Mouse (Mus musculus): ENCODE measurements at regions not wholly inside any gene's neighbourhood (a gene's known extent, or its start where the extent isn't known, plus 50 kb on each side); places are given as distances from the start of the nearest gene placed in this dataset.

DNA sequence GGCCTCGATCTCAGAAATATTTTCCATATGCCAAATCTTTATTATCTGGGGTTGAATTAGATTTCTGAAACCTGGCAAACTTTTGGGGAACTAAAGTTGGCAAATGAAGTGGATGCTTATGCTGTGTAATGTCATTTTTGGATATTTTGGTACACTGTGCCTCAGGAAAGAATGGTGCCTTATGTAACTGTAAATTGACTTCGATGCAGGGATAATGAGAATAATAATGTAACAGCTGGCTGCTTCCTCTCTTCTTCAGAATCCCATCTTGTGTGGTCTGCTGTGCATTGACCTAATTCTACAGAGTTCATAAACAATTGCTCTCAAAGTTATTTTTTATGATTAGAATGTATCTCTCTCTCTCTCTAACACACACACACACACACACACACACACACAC lies 545.6 kb downstream of the Tfap2b start:
- DNase-seq (ENCODE audit: low read depth): no peak
- no peak for TF ChIP-seq POLR2A (IDR thresholded peaks at IDR 0.05; ENCODE audit: borderline replicate concordance, extremely low read depth, insufficient read depth, insufficient read length, poor library complexity, severe bottlenecking)
- no peak for TF ChIP-seq CTCF (IDR thresholded peaks at IDR 0.05; ENCODE audit: borderline replicate concordance, extremely low read depth, insufficient read depth, insufficient read length)

DNA sequence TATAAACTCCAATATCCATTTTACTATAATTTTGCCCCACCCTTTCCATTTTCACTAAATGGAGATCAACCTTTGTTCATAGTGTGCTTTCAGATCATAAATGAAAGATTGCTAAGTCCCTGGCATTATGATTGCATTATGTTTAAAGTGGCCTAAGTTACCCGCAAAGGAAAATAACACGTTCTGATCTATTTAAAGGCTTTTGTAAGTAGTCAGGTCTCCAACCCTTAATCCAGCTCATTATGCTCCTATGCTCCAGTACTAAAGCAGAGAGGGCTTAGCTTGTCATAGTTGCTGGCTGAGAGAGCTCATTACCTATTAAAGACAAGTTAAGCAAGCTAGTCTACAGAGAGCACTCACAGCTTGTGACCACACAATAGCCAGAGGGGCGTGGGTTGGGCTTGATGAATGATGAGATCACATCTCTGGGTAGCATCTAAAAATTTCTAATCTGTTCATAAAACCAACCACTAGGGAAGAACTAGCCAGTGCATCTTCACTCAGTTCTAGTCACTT lies 549.3 kb downstream of the Tfap2b start:
- TF ChIP-seq POLR2A (IDR thresholded peaks at IDR 0.05; ENCODE audit: borderline replicate concordance, extremely low read depth, insufficient read depth, insufficient read length, poor library complexity, severe bottlenecking) (no peak), CTCF (IDR thresholded peaks at IDR 0.05; ENCODE audit: borderline replicate concordance, extremely low read depth, insufficient read depth, insufficient read length) (no peak)
- peak; percentile 26 for DNase-seq (ENCODE audit: low read depth)

GRCm38 (mm10) chr1:19766879-19767278 lies 558.2 kb downstream of the Tfap2b start:
- no peak for TF ChIP-seq CTCF (IDR thresholded peaks at IDR 0.05; ENCODE audit: borderline replicate concordance, extremely low read depth, insufficient read depth, insufficient read length)
- no peak for TF ChIP-seq POLR2A (IDR thresholded peaks at IDR 0.05; ENCODE audit: borderline replicate concordance, extremely low read depth, insufficient read depth, insufficient read length, poor library complexity, severe bottlenecking)
- DNase-seq (ENCODE audit: low read depth): no peak

GRCm38 (mm10) chr1:19772266-19772665 lies 563.6 kb downstream of the Tfap2b start:
- no peak for DNase-seq (ENCODE audit: low read depth)
- TF ChIP-seq CTCF (IDR thresholded peaks at IDR 0.05; ENCODE audit: borderline replicate concordance, extremely low read depth, insufficient read depth, insufficient read length) (no peak), POLR2A (IDR thresholded peaks at IDR 0.05; ENCODE audit: borderline replicate concordance, extremely low read depth, insufficient read depth, insufficient read length, poor library complexity, severe bottlenecking) (no peak)

GRCm38 (mm10) chr1:19774502-19774901 lies 565.8 kb downstream of the Tfap2b start:
- no peak for TF ChIP-seq POLR2A (IDR thresholded peaks at IDR 0.05; ENCODE audit: borderline replicate concordance, extremely low read depth, insufficient read depth, insufficient read length, poor library complexity, severe bottlenecking)
- TF ChIP-seq CTCF (IDR thresholded peaks at IDR 0.05; ENCODE audit: borderline replicate concordance, extremely low read depth, insufficient read depth, insufficient read length): no peak
- no peak for DNase-seq (ENCODE audit: low read depth)

- no peak for DNase-seq (ENCODE audit: low read depth)
Observed at GRCm38 (mm10) chr1:19777542-19777941, 568.8 kb downstream of the Tfap2b start.

GRCm38 (mm10) chr1:19786971-19787370 lies 578.3 kb downstream of the Tfap2b start:
- TF ChIP-seq POLR2A (IDR thresholded peaks at IDR 0.05; ENCODE audit: borderline replicate concordance, extremely low read depth, insufficient read depth, insufficient read length, poor library complexity, severe bottlenecking): no peak
- no peak for TF ChIP-seq CTCF (IDR thresholded peaks at IDR 0.05; ENCODE audit: borderline replicate concordance, extremely low read depth, insufficient read depth, insufficient read length)
- DNase-seq (ENCODE audit: low read depth): no peak

More at GRCm38 (mm10) chr1:19777542-19777941, 568.8 kb downstream of the Tfap2b start:
- TF ChIP-seq POLR2A (IDR thresholded peaks at IDR 0.05; ENCODE audit: borderline replicate concordance, extremely low read depth, insufficient read depth, insufficient read length, poor library complexity, severe bottlenecking): no peak
- no peak for TF ChIP-seq CTCF (IDR thresholded peaks at IDR 0.05; ENCODE audit: borderline replicate concordance, extremely low read depth, insufficient read depth, insufficient read length)

GRCm38 (mm10) chr1:19794124-19794523 lies 585.4 kb downstream of the Tfap2b start:
- TF ChIP-seq CTCF (IDR thresholded peaks at IDR 0.05; ENCODE audit: borderline replicate concordance, extremely low read depth, insufficient read depth, insufficient read length) (no peak), POLR2A (IDR thresholded peaks at IDR 0.05; ENCODE audit: borderline replicate concordance, extremely low read depth, insufficient read depth, insufficient read length, poor library complexity, severe bottlenecking) (no peak)
- no peak for DNase-seq (ENCODE audit: low read depth)

DNA sequence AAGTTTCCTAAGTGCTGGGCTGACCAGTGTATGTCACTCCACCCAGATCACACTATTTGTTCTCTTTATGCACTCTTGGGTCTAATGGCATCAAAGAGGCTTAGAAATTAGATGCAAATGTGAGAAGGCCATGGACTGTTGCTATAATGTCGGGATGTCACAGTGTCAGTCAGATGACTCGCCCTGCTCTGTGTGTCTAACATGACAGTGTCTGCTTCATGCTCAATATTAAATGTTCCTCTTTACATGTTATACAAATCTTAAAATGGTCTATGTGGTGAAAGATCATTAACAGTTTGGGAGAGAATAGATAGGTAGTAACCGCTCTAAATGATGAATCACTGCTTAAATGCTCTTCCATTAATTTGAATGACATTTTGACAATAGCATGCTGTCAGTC lies 617.2 kb downstream of the Tfap2b start:
- TF ChIP-seq CTCF (IDR thresholded peaks at IDR 0.05; ENCODE audit: borderline replicate concordance, extremely low read depth, insufficient read depth, insufficient read length) (no peak), POLR2A (IDR thresholded peaks at IDR 0.05; ENCODE audit: borderline replicate concordance, extremely low read depth, insufficient read depth, insufficient read length, poor library complexity, severe bottlenecking) (no peak)
- peak; percentile 5 for DNase-seq (ENCODE audit: low read depth)

- no peak for TF ChIP-seq POLR2A (IDR thresholded peaks at IDR 0.05; ENCODE audit: borderline replicate concordance, extremely low read depth, insufficient read depth, insufficient read length, poor library complexity, severe bottlenecking)
- TF ChIP-seq CTCF (IDR thresholded peaks at IDR 0.05; ENCODE audit: borderline replicate concordance, extremely low read depth, insufficient read depth, insufficient read length): no peak
- peak; percentile 70 for DNase-seq (ENCODE audit: low read depth)
Observed at GRCm38 (mm10) chr1:19826455-19827366, 618.0 kb downstream of the Tfap2b start.

GRCm38 (mm10) chr1:19849918-19850317 lies 641.2 kb downstream of the Tfap2b start:
- peak; percentile 66 for DNase-seq (ENCODE audit: low read depth)
- TF ChIP-seq CTCF (IDR thresholded peaks at IDR 0.05; ENCODE audit: borderline replicate concordance, extremely low read depth, insufficient read depth, insufficient read length): no peak
- TF ChIP-seq POLR2A (IDR thresholded peaks at IDR 0.05; ENCODE audit: borderline replicate concordance, extremely low read depth, insufficient read depth, insufficient read length, poor library complexity, severe bottlenecking): no peak
